Mouse (Mus musculus): ENCODE measurements around the gene Slc26a10. TPM values are rescaled to one million over a fixed set of nuclear protein-coding genes. Genes with fewer than 3 reads are reported as not detected.

Slc26a10 gene
- 6.5 TPM for polyA plus RNA-seq (2017; shearing (Covaris generic))

GRCm38 (mm10) chr10:127179871-127180694, at the start of gene Slc26a10:
Gene Slc26a10 (minus strand): TSS chr10:127180645.

DNA sequence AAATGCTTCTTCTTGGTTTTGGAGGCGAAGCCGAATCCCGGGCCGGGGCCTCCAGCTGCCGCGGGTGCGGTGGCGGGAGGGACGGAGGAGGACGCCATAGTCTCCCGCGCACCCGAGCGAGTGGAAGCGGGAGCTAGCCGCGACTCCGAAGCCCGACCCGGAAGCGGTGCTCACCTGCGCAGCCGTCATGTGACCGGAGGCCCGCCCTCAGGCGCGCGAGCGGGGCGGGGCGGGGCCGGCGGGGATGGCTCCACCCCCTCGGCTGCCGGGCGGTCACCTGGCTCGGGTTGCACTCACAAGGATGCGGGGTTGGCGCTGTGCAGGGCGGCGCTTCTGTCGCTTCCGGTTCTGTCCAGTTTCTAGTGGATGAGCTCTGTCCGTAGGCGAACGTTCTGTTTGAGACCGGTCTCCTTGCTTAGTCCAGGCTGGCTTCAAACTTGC, 31.0 kb upstream of the Slc26a10 start, which contains the start of gene Pip4k2c:
Gene Pip4k2c (minus strand): TSS at position 172 of the 441 bp plus-strand sequence.

DNA sequence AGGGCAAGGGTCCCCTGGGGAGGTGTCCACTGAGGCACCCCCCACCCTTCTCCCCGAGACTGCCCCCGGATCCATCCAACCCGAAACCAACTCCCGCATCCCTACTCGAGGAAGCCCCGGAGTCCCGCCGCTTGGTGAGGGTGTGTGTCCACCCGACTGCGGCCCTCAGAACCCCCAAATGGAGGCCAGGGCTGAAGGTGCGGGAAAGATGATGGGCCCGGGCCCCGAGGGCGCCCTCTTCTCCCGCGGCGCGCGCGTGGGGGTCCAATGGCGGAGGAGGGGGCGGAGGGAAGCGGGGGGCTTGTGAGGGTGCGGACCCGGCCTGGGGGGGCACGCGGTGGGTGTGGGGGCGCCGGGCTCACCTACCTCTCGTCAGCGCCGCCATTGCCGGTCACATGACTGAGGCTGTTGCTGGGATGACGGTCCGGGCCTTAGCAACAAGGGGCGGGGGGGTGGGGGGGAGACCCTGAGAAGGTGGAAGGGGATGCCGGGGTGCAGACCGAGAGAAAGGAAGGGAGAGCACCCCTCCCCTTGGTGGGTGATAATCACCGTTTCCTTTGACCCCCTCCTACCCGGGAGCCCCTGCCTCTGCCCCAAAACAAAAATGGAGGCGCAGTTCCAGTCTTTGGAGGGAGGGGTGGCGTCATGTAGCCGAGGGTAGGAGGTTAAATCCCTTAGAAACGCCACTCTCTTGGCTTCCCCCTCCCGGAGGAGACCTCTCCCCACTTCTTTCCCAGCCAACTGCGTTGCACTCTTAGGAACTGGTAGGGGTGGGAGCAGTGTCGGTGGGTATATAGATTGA, 15.1 kb upstream of the Slc26a10 start, which contains the start of gene Dtx3:
Gene Dtx3 (minus strand): TSS at position 401 of the 802 bp plus-strand sequence.

GRCm38 (mm10) chr10:127189651-127190381, 9.4 kb upstream of the Slc26a10 start, which contains the start of gene Arhgef25:
Gene Arhgef25 (minus strand): TSS chr10:127190083.

GRCm38 (mm10) chr10:127164631-127165353, 15.7 kb downstream of the Slc26a10 start, which contains the start of gene B4galnt1:
Gene B4galnt1 (plus strand): TSS chr10:127165225.

Other genes with a start within 250 kb of the Slc26a10 start
- gene Ctdsp2, start 201.9 kb downstream of the Slc26a10 start, polyA plus RNA-seq (2017; shearing (Covaris generic)), result 18.1 TPM
- gene Avil, start 179.9 kb downstream of the Slc26a10 start, polyA plus RNA-seq (2017; shearing (Covaris generic)), result 0.22 TPM
- gene Tsfm, start 149.8 kb downstream of the Slc26a10 start, polyA plus RNA-seq (2017; shearing (Covaris generic)), result 51.0 TPM
- gene Mettl1, start 139.2 kb downstream of the Slc26a10 start, polyA plus RNA-seq (2017; shearing (Covaris generic)), result 21.7 TPM
- 0.18 TPM for gene Eef1akmt3, start 139.1 kb downstream of the Slc26a10 start, polyA plus RNA-seq (2017; shearing (Covaris generic))
- not detected for gene Cyp27b1, start 132.4 kb downstream of the Slc26a10 start, polyA plus RNA-seq (2017; shearing (Covaris generic))
- gene March9, start 120.5 kb downstream of the Slc26a10 start, polyA plus RNA-seq (2017; shearing (Covaris generic)), result 0.32 TPM
- gene Cdk4, start 117.1 kb downstream of the Slc26a10 start, polyA plus RNA-seq (2017; shearing (Covaris generic)), result 398 TPM
- gene Tspan31, start 110.4 kb downstream of the Slc26a10 start, polyA plus RNA-seq (2017; shearing (Covaris generic)), result 129 TPM
- gene Agap2, start 105.4 kb downstream of the Slc26a10 start, polyA plus RNA-seq (2017; shearing (Covaris generic)), result 33.5 TPM
- 232 TPM for gene Os9, start 59.5 kb downstream of the Slc26a10 start, polyA plus RNA-seq (2017; shearing (Covaris generic))
- gene B4galnt1, start 15.4 kb downstream of the Slc26a10 start, polyA plus RNA-seq (2017; shearing (Covaris generic)), result 632 TPM
- 0.32 TPM for gene Arhgef25, start 9.4 kb upstream of the Slc26a10 start, polyA plus RNA-seq (2017; shearing (Covaris generic))
- gene Dtx3, start 15.1 kb upstream of the Slc26a10 start, polyA plus RNA-seq (2017; shearing (Covaris generic)), result 141 TPM
- gene Pip4k2c, start 30.9 kb upstream of the Slc26a10 start, polyA plus RNA-seq (2017; shearing (Covaris generic)), result 43.4 TPM
- 0.33 TPM for gene Kif5a, start 82.7 kb upstream of the Slc26a10 start, polyA plus RNA-seq (2017; shearing (Covaris generic))
- gene Dctn2, start 85.7 kb upstream of the Slc26a10 start, polyA plus RNA-seq (2017; shearing (Covaris generic)), result 131 TPM
- 8.4 TPM for gene Mbd6, start 108.4 kb upstream of the Slc26a10 start, polyA plus RNA-seq (2017; shearing (Covaris generic))
- 81.4 TPM for gene Mars, start 131.1 kb upstream of the Slc26a10 start, polyA plus RNA-seq (2017; shearing (Covaris generic))
- 164 TPM for gene Arhgap9, start 141.3 kb upstream of the Slc26a10 start, polyA plus RNA-seq (2017; shearing (Covaris generic))
- 0.38 TPM for gene Gli1, start 161.3 kb upstream of the Slc26a10 start, polyA plus RNA-seq (2017; shearing (Covaris generic))
- gene Inhbe, start 173.8 kb upstream of the Slc26a10 start, polyA plus RNA-seq (2017; shearing (Covaris generic)), result not detected
- gene Inhbc, start 189.8 kb upstream of the Slc26a10 start, polyA plus RNA-seq (2017; shearing (Covaris generic)), result not detected
- 15.8 TPM for gene R3hdm2, start 199.7 kb upstream of the Slc26a10 start, polyA plus RNA-seq (2017; shearing (Covaris generic))